Mouse (Mus musculus): Measurements from ENCODE around the gene Lsm7.

DNA sequence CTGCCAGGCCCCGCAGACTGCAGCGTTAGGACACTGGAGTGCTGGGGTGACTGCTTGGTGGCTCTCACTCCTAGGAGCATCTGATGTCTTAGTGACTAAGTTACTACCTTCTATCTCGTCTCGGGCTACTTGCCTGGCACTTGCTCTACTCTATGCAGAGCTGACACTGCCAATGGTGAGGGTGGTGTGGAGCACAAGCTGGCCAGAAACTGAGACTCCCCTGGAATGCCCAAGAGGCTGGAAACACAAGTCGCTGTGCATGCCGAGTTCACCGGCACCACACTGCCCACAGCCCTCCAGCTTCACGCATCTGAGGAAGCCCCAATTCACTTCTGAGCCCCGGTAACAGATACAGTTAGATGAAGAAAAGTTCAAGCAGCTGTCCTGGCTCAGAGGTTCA lies 19.0 kb upstream of the Lsm7 start:
- no peak for TF ChIP-seq GATA1 (IDR thresholded peaks at IDR 0.05; ENCODE audit: borderline replicate concordance, low read length)
- TF ChIP-seq FLI1 (IDR thresholded peaks at IDR 0.05; ENCODE audit: low read length): no peak
